Mouse (Mus musculus): Measurements from ENCODE around the gene C5ar1.
A peak's percentile ranks its signal among the peaks of the same experiment; 100 is the strongest.

The C5ar1 gene

GRCm38 (mm10) chr7:16221582-16222272 lies 37.6 kb downstream of the C5ar1 start, which contains the start of gene Dhx34:
Gene Dhx34 (minus strand): TSS chr7:16222037.
- peak; percentile 97 for DNase-seq (ENCODE audit: low spot score)

GRCm38 (mm10) chr7:16213986-16214385 lies 45.4 kb downstream of the C5ar1 start:
- no peak for DNase-seq (ENCODE audit: low spot score)

GRCm38 (mm10) chr7:16213196-16213595 lies 46.1 kb downstream of the C5ar1 start:
- no peak for DNase-seq (ENCODE audit: low spot score)

GRCm38 (mm10) chr7:16210862-16211365 lies 48.4 kb downstream of the C5ar1 start:
- DNase-seq (ENCODE audit: low spot score) = no peak

GRCm38 (mm10) chr7:16208781-16209665 lies 50.3 kb downstream of the C5ar1 start:
- no peak for DNase-seq (ENCODE audit: low spot score)

- no peak for DNase-seq (ENCODE audit: low spot score)
Observed at GRCm38 (mm10) chr7:16207496-16207895, 51.8 kb downstream of the C5ar1 start.

- DNase-seq (ENCODE audit: low spot score) = no peak
Observed at GRCm38 (mm10) chr7:16207076-16207475, 52.3 kb downstream of the C5ar1 start.

GRCm38 (mm10) chr7:16204791-16205190 lies 54.5 kb downstream of the C5ar1 start:
- no peak for DNase-seq (ENCODE audit: low spot score)

GRCm38 (mm10) chr7:16203505-16203903 lies 55.8 kb downstream of the C5ar1 start:
- DNase-seq (ENCODE audit: low spot score) = no peak

GRCm38 (mm10) chr7:16202756-16203504 lies 56.4 kb downstream of the C5ar1 start:
- DNase-seq (ENCODE audit: low spot score) = no peak

GRCm38 (mm10) chr7:16201136-16201535 lies 58.2 kb downstream of the C5ar1 start:
- no peak for DNase-seq (ENCODE audit: low spot score)

- no peak for DNase-seq (ENCODE audit: low spot score)
Observed at GRCm38 (mm10) chr7:16198540-16198939, 60.8 kb downstream of the C5ar1 start.

GRCm38 (mm10) chr7:16197166-16197565 lies 62.2 kb downstream of the C5ar1 start:
- DNase-seq (ENCODE audit: low spot score) = no peak

All from testis, postnatal 10 days (tissue).